Mouse (Mus musculus) neural tube, embryonic 12.5 days (tissue): ENCODE data around the gene Susd3. TPM values are rescaled to one million over a fixed set of nuclear protein-coding genes. Genes with fewer than 3 reads are reported as not detected.
A peak's percentile ranks its signal among the peaks of the same experiment; 100 is the strongest.

ENCODE experiments used
- ATAC-seq: fragments of 200-750 bp; cut with Nextera tagmentation; 2 replicates; pipeline ENCODE4 v1.8.0; 2017; ENCODE audit warnings: low read depth, mild to moderate bottlenecking, moderate TSS enrichment, moderate library complexity; ENCODE audit not compliant: low FRiP score
- H3K27ac ChIP-seq: fragments of 300-500 bp; sonication (generic); 2 replicates; pipeline ENCODE4 v1.5.1; 2016
- H3K27me3 ChIP-seq: fragments of 300-500 bp; sonication (generic); replicated peaks from 2 replicates; pipeline ENCODE4 v1.6.1; 2016; ENCODE audit warnings: mild to moderate bottlenecking
- H3K36me3 ChIP-seq: fragments of 300-500 bp; sonication (generic); 2 replicates; pipeline ENCODE4 v1.6.1; 2016; ENCODE audit warnings: mild to moderate bottlenecking
- H3K4me1 ChIP-seq: fragments of 300-500 bp; sonication (generic); 2 replicates; pipeline ENCODE4 v1.6.1; 2016
- H3K4me2 ChIP-seq: fragments of 300-500 bp; sonication (generic); replicated peaks from 2 replicates; pipeline ENCODE4 v1.6.1; 2016; ENCODE audit warnings: mild to moderate bottlenecking
- H3K4me3 ChIP-seq: fragments of 300-500 bp; sonication (generic); 2 replicates; pipeline ENCODE4 v1.5.1; 2016
- H3K9ac ChIP-seq: fragments of 300-500 bp; sonication (generic); 2 replicates; pipeline ENCODE4 v1.6.1; 2016; ENCODE audit warnings: mild to moderate bottlenecking
- H3K9me3 ChIP-seq: fragments of 300-500 bp; sonication (generic); 2 replicates; pipeline ENCODE4 v1.6.1; 2016; ENCODE audit warnings: mild to moderate bottlenecking
- WGBS: fragments of 180-500 bp; shearing (Covaris S2); methylation state at CpG from one replicate; pipeline ENCODE4 v1.1.7; 2016; 5-methylcytosine and 5-hydroxymethylcytosine counted together
- polyA plus RNA-seq: library from polyadenylated mRNA; unstranded; fragments of >200 nt; fragmentation: Nextera tagmentation; extraction: Ambion mirVana; gene quantifications from 2 replicates; pipeline ENCODE4 v1.2.1, GENCODE M21; 2016

Susd3 gene
- 0.68 and 0.70 TPM in 2 replicates for polyA plus RNA-seq

DNA sequence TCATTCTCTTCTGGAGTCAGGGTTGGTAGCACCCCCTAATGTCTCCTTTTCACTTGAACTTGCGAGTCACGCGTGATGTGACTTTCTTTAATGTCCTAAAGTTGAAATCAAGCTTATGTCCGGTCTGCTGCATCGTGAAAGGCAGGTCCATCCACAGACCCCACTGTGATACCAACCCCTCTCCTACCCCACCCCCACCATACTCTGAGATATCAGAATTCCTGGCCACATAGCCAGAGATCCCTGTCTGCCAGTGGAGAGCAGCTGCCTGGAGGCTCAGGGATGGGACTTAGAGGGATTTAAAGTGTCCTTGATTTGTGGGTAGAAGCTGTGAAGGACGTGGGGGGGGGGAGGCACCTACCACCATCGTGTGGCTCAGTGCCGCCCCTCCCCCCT, at the start of gene Susd3:
Susd3 (minus strand) TSS at position 240 of the 396 bp plus-strand sequence.
- no peaks in the 10 kb centered on the region for H3K36me3 ChIP-seq
- H3K27me3 ChIP-seq, result peaks cover 33% of the 10 kb centered on the region
- no peaks in the 10 kb centered on the region for H3K9me3 ChIP-seq
- ATAC-seq, result 0 out of 2 replicates have a peak, but pooled peaks have one; percentile 34
- H3K4me3 ChIP-seq, result peak within 1 kb of the TSS; percentile 35
- no peak within 1 kb of the TSS for H3K27ac ChIP-seq
- H3K4me2 ChIP-seq, result peak within 1 kb of the TSS; percentile 68
- 19% methylated on average over 7 of the region's 8 CpGs for WGBS
- peaks cover 7% of the 10 kb centered on the region for H3K4me1 ChIP-seq
- peak within 1 kb of the TSS; percentile 29; the same call in 1 of the 2 replicates for H3K9ac ChIP-seq

GRCm38 (mm10) chr13:49296270-49296669, 47.8 kb upstream of the Susd3 start:
- WGBS, result 82% methylated on average over 7 of the region's 7 CpGs
- Histone ChIP-seq H3K9me3 (no peaks in the 10 kb centered on the region), H3K4me1 (no peaks in the 10 kb centered on the region), H3K27ac (no peak overlapping the region), H3K4me3 (no peak overlapping the region), H3K27me3 (no peaks in the 10 kb centered on the region), H3K4me2 (no peak overlapping the region), H3K9ac (no peak overlapping the region), H3K36me3 (no peaks in the 10 kb centered on the region)
- no peak for ATAC-seq

GRCm38 (mm10) chr13:49294108-49294507, 45.6 kb upstream of the Susd3 start:
- no peaks in the 10 kb centered on the region for H3K27me3 ChIP-seq
- no peak overlapping the region for H3K9ac ChIP-seq
- no peaks in the 10 kb centered on the region for H3K9me3 ChIP-seq
- no peak for ATAC-seq
- 87% methylated on average over 9 of the region's 9 CpGs for WGBS
- no peaks in the 10 kb centered on the region for H3K4me1 ChIP-seq
- no peak overlapping the region for H3K4me2 ChIP-seq
- H3K4me3 ChIP-seq, result no peak overlapping the region
- H3K27ac ChIP-seq, result no peak overlapping the region
- H3K36me3 ChIP-seq, result no peaks in the 10 kb centered on the region

- WGBS, result 94% methylated on average over 6 of the region's 6 CpGs
- no peak overlapping the region for H3K9ac ChIP-seq
- H3K27ac ChIP-seq, result no peak overlapping the region
- H3K36me3 ChIP-seq, result peaks cover 2% of the 10 kb centered on the region; the same call in 1 of the 2 replicates
- no peaks in the 10 kb centered on the region for H3K27me3 ChIP-seq
- no peak for ATAC-seq
- no peak overlapping the region for H3K4me3 ChIP-seq
- H3K4me2 ChIP-seq, result no peak overlapping the region
- no peaks in the 10 kb centered on the region for H3K4me1 ChIP-seq
- H3K9me3 ChIP-seq, result no peaks in the 10 kb centered on the region
Measured at GRCm38 (mm10) chr13:49291949-49292348, 43.4 kb upstream of the Susd3 start.

- Histone ChIP-seq H3K9me3 (no peaks in the 10 kb centered on the region), H3K4me2 (no peak overlapping the region), H3K36me3 (peaks cover 4% of the 10 kb centered on the region; the same call in 1 of the 2 replicates), H3K9ac (no peak overlapping the region), H3K4me1 (no peaks in the 10 kb centered on the region), H3K27me3 (no peaks in the 10 kb centered on the region), H3K4me3 (no peak overlapping the region), H3K27ac (no peak overlapping the region)
- 47% methylated on average over 1 of the region's 1 CpGs for WGBS
- ATAC-seq, result no peak
Measured at GRCm38 (mm10) chr13:49291398-49291797, 42.9 kb upstream of the Susd3 start.

- no peaks in the 10 kb centered on the region for H3K27me3 ChIP-seq
- H3K4me1 ChIP-seq, result no peaks in the 10 kb centered on the region
- no peak overlapping the region for H3K27ac ChIP-seq
- 87% methylated on average over 6 of the region's 6 CpGs for WGBS
- ATAC-seq, result no peak
- H3K4me2 ChIP-seq, result no peak overlapping the region
- H3K4me3 ChIP-seq, result no peak overlapping the region
- H3K9ac ChIP-seq, result no peak overlapping the region
- peaks cover 8% of the 10 kb centered on the region; the same call in 1 of the 2 replicates for H3K36me3 ChIP-seq
- H3K9me3 ChIP-seq, result no peaks in the 10 kb centered on the region
Measured at GRCm38 (mm10) chr13:49287224-49287623, 38.7 kb upstream of the Susd3 start.

GRCm38 (mm10) chr13:49286750-49287149, 38.2 kb upstream of the Susd3 start:
- no peaks in the 10 kb centered on the region for H3K9me3 ChIP-seq
- no peak overlapping the region for H3K4me3 ChIP-seq
- H3K9ac ChIP-seq, result no peak overlapping the region
- peaks cover 8% of the 10 kb centered on the region; the same call in 1 of the 2 replicates for H3K36me3 ChIP-seq
- no peak overlapping the region for H3K27ac ChIP-seq
- H3K27me3 ChIP-seq, result no peaks in the 10 kb centered on the region
- 82% methylated on average over 3 of the region's 3 CpGs for WGBS
- no peak for ATAC-seq
- no peaks in the 10 kb centered on the region for H3K4me1 ChIP-seq
- no peak overlapping the region for H3K4me2 ChIP-seq

DNA sequence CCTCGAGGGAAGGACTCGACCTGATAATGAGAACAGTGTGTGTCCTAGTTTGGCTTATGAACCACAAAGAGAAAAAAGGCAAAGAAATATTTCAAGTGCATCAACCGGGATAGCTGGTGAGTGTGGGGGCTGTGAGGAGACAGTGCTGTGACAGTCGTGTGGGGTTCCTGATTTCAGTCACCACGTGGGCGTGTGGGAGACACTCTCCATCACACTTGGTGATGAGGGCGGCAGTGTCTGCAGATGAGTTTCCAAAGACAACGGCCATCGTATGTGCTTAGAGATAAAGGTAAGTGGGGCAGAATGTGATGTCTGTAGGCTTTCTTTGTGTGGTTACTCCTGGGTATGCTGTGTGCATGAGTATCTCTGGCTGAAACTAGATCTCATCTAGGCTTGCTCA, 35.2 kb upstream of the Susd3 start:
- ATAC-seq, result no peak
- Histone ChIP-seq H3K27me3 (no peaks in the 10 kb centered on the region), H3K4me3 (no peak overlapping the region), H3K4me1 (no peaks in the 10 kb centered on the region), H3K9ac (no peak overlapping the region), H3K27ac (no peak overlapping the region), H3K36me3 (peaks cover 12% of the 10 kb centered on the region; the same call in 1 of the 2 replicates), H3K4me2 (no peak overlapping the region), H3K9me3 (no peaks in the 10 kb centered on the region)
- 83% methylated on average over 9 of the region's 9 CpGs for WGBS

DNA sequence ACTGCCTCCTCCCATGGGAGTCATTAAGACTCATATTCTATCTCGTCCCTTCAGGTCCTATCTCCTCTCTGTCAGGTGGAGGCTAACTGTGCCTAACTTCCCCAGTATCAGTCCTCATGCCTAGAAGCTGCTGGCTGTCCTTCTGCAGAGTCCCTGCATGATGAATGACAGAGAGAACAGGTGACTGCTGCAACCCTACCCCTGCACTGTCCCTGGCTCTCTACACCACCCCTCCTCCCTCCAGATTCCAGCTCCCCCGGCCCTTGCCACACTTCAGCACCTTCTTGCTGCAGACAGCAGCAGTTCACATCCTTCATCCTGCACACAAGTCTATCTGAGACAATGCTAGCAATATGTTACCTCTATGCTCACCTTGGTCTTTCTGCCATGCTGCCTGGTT, 33.7 kb upstream of the Susd3 start:
- Histone ChIP-seq H3K4me3 (no peak overlapping the region), H3K4me1 (no peaks in the 10 kb centered on the region), H3K9ac (no peak overlapping the region), H3K27ac (no peak overlapping the region), H3K9me3 (no peaks in the 10 kb centered on the region), H3K4me2 (no peak overlapping the region), H3K27me3 (no peaks in the 10 kb centered on the region), H3K36me3 (peaks cover 12% of the 10 kb centered on the region; the same call in 1 of the 2 replicates)
- ATAC-seq, result no peak
- 58% methylated on average over 2 of the region's 2 CpGs for WGBS

DNA sequence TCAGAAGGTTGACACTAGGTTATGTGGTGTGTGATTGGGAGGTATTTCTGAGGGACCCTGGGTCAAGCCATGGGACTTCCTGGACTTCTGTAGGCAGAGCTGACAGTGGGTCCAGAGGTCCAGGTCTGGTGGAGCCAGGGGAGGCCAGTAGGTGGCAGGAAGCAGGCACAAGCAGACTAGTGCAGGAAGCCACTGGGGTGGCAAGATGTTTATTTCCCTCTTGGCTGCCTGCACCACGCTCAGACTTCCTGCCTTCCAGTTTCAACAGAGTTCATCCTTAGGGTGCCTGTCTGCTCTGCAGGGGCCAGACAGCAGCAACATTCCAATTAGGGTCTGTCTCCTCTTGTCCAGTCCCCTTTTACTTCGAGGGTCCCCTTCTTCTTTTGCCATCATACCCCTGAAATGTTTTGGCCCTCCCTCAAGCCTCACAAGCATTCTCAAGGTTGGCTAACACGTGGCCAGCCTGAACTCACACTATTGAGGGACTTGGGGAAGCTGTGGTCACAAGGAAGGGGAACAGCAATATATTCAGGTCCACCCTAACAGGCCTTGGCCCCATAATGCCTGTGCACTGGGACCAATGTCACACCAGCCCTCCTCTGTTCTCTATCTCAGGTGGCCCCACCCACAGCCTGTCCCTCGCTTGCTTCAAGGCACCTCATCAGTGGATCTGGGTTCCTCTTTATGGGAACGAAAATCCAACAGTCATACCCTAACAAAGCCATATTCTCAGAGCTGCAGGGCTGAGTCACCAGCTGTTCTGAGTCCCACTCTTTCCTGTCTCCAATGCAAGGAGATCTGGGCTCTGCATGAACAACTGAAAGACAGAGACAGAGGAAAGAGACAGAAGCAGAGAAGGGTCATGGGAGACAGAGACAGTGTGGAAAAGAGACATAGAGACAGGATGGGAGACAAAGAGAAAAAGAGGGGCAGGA, 23.6 kb upstream of the Susd3 start:
- H3K9me3 ChIP-seq, result no peaks in the 10 kb centered on the region
- H3K4me1 ChIP-seq, result no peaks in the 10 kb centered on the region
- H3K27ac ChIP-seq, result no peak overlapping the region
- 72% methylated on average over 5 of the region's 5 CpGs for WGBS
- H3K4me2 ChIP-seq, result no peak overlapping the region
- no peak for ATAC-seq
- H3K9ac ChIP-seq, result no peak overlapping the region
- no peak overlapping the region for H3K4me3 ChIP-seq
- H3K27me3 ChIP-seq, result no peaks in the 10 kb centered on the region
- no peaks in the 10 kb centered on the region for H3K36me3 ChIP-seq

- Histone ChIP-seq H3K4me3 (no peak overlapping the region), H3K9me3 (no peaks in the 10 kb centered on the region), H3K36me3 (no peaks in the 10 kb centered on the region), H3K9ac (no peak overlapping the region), H3K27ac (no peak overlapping the region), H3K4me1 (no peaks in the 10 kb centered on the region), H3K4me2 (no peak overlapping the region), H3K27me3 (no peaks in the 10 kb centered on the region)
- ATAC-seq, result no peak
- 93% methylated on average over 8 of the region's 8 CpGs for WGBS
Measured at GRCm38 (mm10) chr13:49270500-49270899, 22.0 kb upstream of the Susd3 start.

DNA sequence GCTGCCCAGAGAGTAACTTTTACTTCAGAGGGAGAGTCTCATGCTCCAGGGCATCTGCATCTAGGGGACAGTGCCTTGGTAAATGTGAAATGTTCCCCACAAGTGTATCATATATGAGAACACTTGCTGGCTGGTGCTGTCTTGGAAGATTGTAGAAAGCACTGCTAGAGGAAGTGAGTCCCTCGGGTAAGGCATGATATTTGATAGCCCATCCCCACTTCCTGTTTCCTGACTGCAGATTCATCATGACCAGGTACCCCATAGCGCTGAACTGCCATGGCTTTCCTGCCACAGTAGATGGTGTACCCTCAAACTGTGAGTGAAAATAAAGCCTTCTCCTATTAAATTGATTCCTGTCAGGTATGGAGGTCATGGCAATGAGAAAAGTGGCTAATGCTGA, 19.1 kb upstream of the Susd3 start:
- Histone ChIP-seq H3K4me1 (no peaks in the 10 kb centered on the region), H3K27me3 (no peaks in the 10 kb centered on the region), H3K9me3 (no peaks in the 10 kb centered on the region), H3K36me3 (no peaks in the 10 kb centered on the region), H3K4me3 (no peak overlapping the region), H3K27ac (no peak overlapping the region), H3K9ac (no peak overlapping the region), H3K4me2 (no peak overlapping the region)
- WGBS, result 70% methylated on average over 2 of the region's 2 CpGs
- ATAC-seq, result no peak
